Mouse (Mus musculus) spleen, adult 2 months (tissue): ENCODE data around the gene Hoxa13.

ENCODE experiments used
- CTCF ChIP-seq: fragments of 200-500 bp; IDR thresholded peaks from 2 replicates; pipeline ENCODE4 v1.5.1; 2011; ENCODE audit warnings: mild to moderate bottlenecking, inconsistent platforms; ENCODE audit not compliant: insufficient read depth, insufficient read length, insufficient replicate concordance; ENCODE audit errors: extremely low read depth
- POLR2A ChIP-seq: fragments of 200-500 bp; IDR thresholded peaks from 2 replicates; pipeline ENCODE4 v1.6.1; 2011; ENCODE audit warnings: low read depth, low read length, inconsistent platforms

GRCm38 (mm10) chr6:52298511-52298910 lies 37.8 kb upstream of the Hoxa13 start:
- TF ChIP-seq POLR2A: no peak
- no peak for TF ChIP-seq CTCF
